Mouse (Mus musculus) CH12.LX (cell line): ENCODE results near the gene Nlrc5. TPM values are rescaled to one million over a fixed set of nuclear protein-coding genes. Genes with fewer than 3 reads are reported as not detected.

Source experiments
- DNase-seq: peaks from one replicate; pipeline ENCODE4 v3.0.0-alpha.2; 2013; ENCODE audit errors: extremely low read depth
- H3K27ac ChIP-seq: 2 replicates; pipeline ENCODE4 v1.5.1; 2012; ENCODE audit warnings: low read depth, mild to moderate bottlenecking, control low read depth, moderate library complexity; ENCODE audit not compliant: insufficient read depth
- H3K27me3 ChIP-seq: replicated peaks from 2 replicates; pipeline ENCODE3; 2012; ENCODE audit warnings: inconsistent platforms
- H3K36me3 ChIP-seq, 2 experiments: replicated peaks in 1 of 2; 2 replicates each; pipeline versions ENCODE3 to v1.6.1; 2012; ENCODE audit warnings: inconsistent platforms in 1 of 2, low read length in 1 of 2, mild to moderate bottlenecking in 1 of 2, mixed read lengths in 1 of 2, moderate library complexity in 1 of 2; ENCODE audit not compliant: control insufficient read depth in 1 of 2, insufficient read depth in 1 of 2
- H3K4me1 ChIP-seq, 2 experiments: 2 replicates each; pipeline ENCODE4 v1.6.1; 2012; ENCODE audit warnings: inconsistent platforms in 1 of 2, moderate library complexity in 1 of 2; ENCODE audit not compliant: insufficient read depth in 2 of 2, control insufficient read depth in 1 of 2
- H3K4me2 ChIP-seq: 2 replicates; pipeline ENCODE4 v1.6.1; 2012; ENCODE audit warnings: low read depth, mild to moderate bottlenecking, control low read depth; ENCODE audit not compliant: poor library complexity, insufficient read depth, severe bottlenecking
- H3K4me3 ChIP-seq, 3 experiments: fragments of 150-350 bp in 1 of 3; sonication (generic) in 1 of 3; replicated peaks in 1 of 3; 2 replicates each; pipeline versions ENCODE3 to v1.5.1; 2011 to 2012; ENCODE audit warnings: low read depth in 2 of 3, low read length in 2 of 3, mild to moderate bottlenecking in 2 of 3, moderate library complexity in 2 of 3, control low read depth in 1 of 3, improper control_type of control experiment in 1 of 3, inconsistent platforms in 1 of 3, mixed read lengths in 1 of 3; ENCODE audit not compliant: poor library complexity in 1 of 3
- H3K79me2 ChIP-seq: replicated peaks from 2 replicates; pipeline ENCODE4 v1.6.1; 2012; ENCODE audit warnings: mild to moderate bottlenecking, moderate library complexity; ENCODE audit not compliant: control insufficient read depth, poor library complexity, insufficient read depth, severe bottlenecking; ENCODE audit errors: extremely low read depth
- H3K9ac ChIP-seq: 2 replicates; pipeline ENCODE4 v1.6.1; 2012; ENCODE audit warnings: low read depth, mild to moderate bottlenecking, control low read depth, moderate library complexity; ENCODE audit not compliant: insufficient read depth
- H3K9me3 ChIP-seq: replicated peaks from 2 replicates; pipeline ENCODE3; 2012; ENCODE audit warnings: low read length, inconsistent platforms, mixed read lengths
- BHLHE40 ChIP-seq: IDR thresholded peaks from 2 replicates; pipeline ENCODE4 v1.6.1; 2011; ENCODE audit warnings: mild to moderate bottlenecking, low read depth, low read length, improper control_type of control experiment
- CHD2 ChIP-seq: IDR thresholded peaks from 2 replicates; pipeline ENCODE4 v1.6.1; 2011; ENCODE audit warnings: low read length, improper control_type of control experiment
- CTCF ChIP-seq, 2 experiments: IDR thresholded peaks in 1 of 2; conservative IDR thresholded peaks in 1 of 2; 2 replicates each; pipeline ENCODE4 v1.5.1; 2011 to 2012; ENCODE audit warnings: low read depth in 2 of 2, low read length in 2 of 2, improper control_type of control experiment in 1 of 2, inconsistent platforms in 1 of 2, mild to moderate bottlenecking in 1 of 2, moderate library complexity in 1 of 2
- ELF1 ChIP-seq: IDR thresholded peaks from 2 replicates; pipeline ENCODE4 v1.6.1; 2014; ENCODE audit warnings: low read depth, mild to moderate bottlenecking, inconsistent platforms, low read length, improper control_type of control experiment
- EP300 ChIP-seq: IDR thresholded peaks from 2 replicates; pipeline ENCODE4 v1.6.1; 2011; ENCODE audit warnings: low read length, improper control_type of control experiment
- GABPA ChIP-seq: IDR thresholded peaks from 2 replicates; pipeline ENCODE4 v1.6.1; 2012; ENCODE audit warnings: low read depth, low read length, improper control_type of control experiment, inconsistent platforms; ENCODE audit not compliant: insufficient replicate concordance
- HCFC1 ChIP-seq: IDR thresholded peaks from 2 replicates; pipeline ENCODE4 v1.6.1; 2012; ENCODE audit warnings: low read depth, mild to moderate bottlenecking, inconsistent platforms, low read length, improper control_type of control experiment
- IRF4 ChIP-seq: IDR thresholded peaks from 2 replicates; pipeline ENCODE4 v1.6.1; 2014; ENCODE audit warnings: low read depth, mild to moderate bottlenecking, inconsistent platforms, low read length, improper control_type of control experiment
- JUN ChIP-seq: IDR thresholded peaks from 2 replicates; pipeline ENCODE4 v1.6.1; 2011; ENCODE audit warnings: low read depth, mild to moderate bottlenecking, low read length, improper control_type of control experiment, moderate library complexity; ENCODE audit not compliant: insufficient read depth
- KAT2A ChIP-seq: IDR thresholded peaks from 2 replicates; pipeline ENCODE4 v1.6.1; 2012; ENCODE audit warnings: low read length, improper control_type of control experiment, inconsistent platforms; ENCODE audit not compliant: insufficient replicate concordance
- MAZ ChIP-seq: IDR thresholded peaks from 2 replicates; pipeline ENCODE4 v1.6.1; 2012; ENCODE audit warnings: low read depth, mild to moderate bottlenecking, inconsistent platforms, low read length, improper control_type of control experiment, moderate library complexity
- MEF2A ChIP-seq: IDR thresholded peaks from 2 replicates; pipeline ENCODE4 v1.6.1; 2014; ENCODE audit warnings: low read depth, mild to moderate bottlenecking, inconsistent platforms, low read length, improper control_type of control experiment, borderline replicate concordance
- MYC ChIP-seq: IDR thresholded peaks from 2 replicates; pipeline ENCODE4 v1.6.1; 2011; ENCODE audit warnings: low read depth, mild to moderate bottlenecking, improper control_type of control experiment, low read length
- NELFE ChIP-seq: IDR thresholded peaks from 2 replicates; pipeline ENCODE4 v1.6.1; 2011; ENCODE audit warnings: low read depth, low read length, improper control_type of control experiment
- NRF1 ChIP-seq: IDR thresholded peaks from 2 replicates; pipeline ENCODE4 v1.6.1; 2014; ENCODE audit warnings: low read depth, mild to moderate bottlenecking, inconsistent platforms, low read length, improper control_type of control experiment, moderate library complexity
- POLR2A ChIP-seq: IDR thresholded peaks from 2 replicates; pipeline ENCODE4 v1.6.1; 2011; ENCODE audit warnings: low read depth, mild to moderate bottlenecking, improper control_type of control experiment, low read length
- RCOR1 ChIP-seq: conservative IDR thresholded peaks from 2 replicates; pipeline ENCODE4 v1.6.1; 2012; ENCODE audit warnings: low read depth, mild to moderate bottlenecking, inconsistent platforms, low read length, improper control_type of control experiment
- SIN3A ChIP-seq: IDR thresholded peaks from 2 replicates; pipeline ENCODE4 v1.6.1; 2012; ENCODE audit warnings: low read length, improper control_type of control experiment, inconsistent platforms
- SMC3 ChIP-seq: IDR thresholded peaks from 2 replicates; pipeline ENCODE4 v1.6.1; 2011; ENCODE audit warnings: low read depth, low read length, improper control_type of control experiment
- TCF12 ChIP-seq: IDR thresholded peaks from 2 replicates; pipeline ENCODE4 v1.6.1; 2014; ENCODE audit warnings: low read depth, mild to moderate bottlenecking, inconsistent platforms, low read length, improper control_type of control experiment
- UBTF ChIP-seq: IDR thresholded peaks from 2 replicates; pipeline ENCODE4 v1.6.1; 2012; ENCODE audit warnings: low read depth, mild to moderate bottlenecking, inconsistent platforms, low read length, improper control_type of control experiment, moderate library complexity
- ZC3H11A ChIP-seq: IDR thresholded peaks from 2 replicates; pipeline ENCODE4 v1.6.1; 2012; ENCODE audit warnings: low read depth, mild to moderate bottlenecking, inconsistent platforms, low read length, improper control_type of control experiment
- ZMIZ1 ChIP-seq: IDR thresholded peaks from 2 replicates; pipeline ENCODE4 v1.6.1; 2012; ENCODE audit warnings: low read depth, mild to moderate bottlenecking, inconsistent platforms, low read length, improper control_type of control experiment
- dilution Hi-C: fragments of 300-500 bp; cut with MboI; formaldehyde crosslinking; loops from 2 replicates; pipeline ENCODE4 v1.14.3; 2020; ENCODE audit warnings: low sequenced_read_pairs; ENCODE audit not compliant: extremely low pct_unique_long_range_greater_than_20kb, extremely low pct_ligation_motif_present
- in situ Hi-C: fragments of 300-500 bp; cut with MboI; formaldehyde crosslinking; loops from 3 replicates; pipeline ENCODE4 v1.14.3; 2019; ENCODE audit warnings: low sequenced_read_pairs, low pct_ligation_motif_present, low pct_unique_long_range_greater_than_20kb, mixed read lengths
- polyA plus RNA-seq: library from polyadenylated mRNA; unstranded; fragments of >175 nt; gene quantifications from 2 replicates; pipeline ENCODE4 v1.2.1, GENCODE M21; 2012; ENCODE audit warnings: low read depth; ENCODE audit not compliant: insufficient read length
- total RNA-seq, 2 experiments: library from RNA; depleted of rRNA; stranded (reverse); fragments of 300-350 nt in 1 of 2; fragments of >200 nt in 1 of 2; gene quantifications; 2 replicates each; pipeline ENCODE4 v1.2.3; 2012 to 2014

Nlrc5 gene
- total and polyA plus RNA-seq, 3 experiments: 58.6 to 72.5 (median 60.2) TPM

DNA sequence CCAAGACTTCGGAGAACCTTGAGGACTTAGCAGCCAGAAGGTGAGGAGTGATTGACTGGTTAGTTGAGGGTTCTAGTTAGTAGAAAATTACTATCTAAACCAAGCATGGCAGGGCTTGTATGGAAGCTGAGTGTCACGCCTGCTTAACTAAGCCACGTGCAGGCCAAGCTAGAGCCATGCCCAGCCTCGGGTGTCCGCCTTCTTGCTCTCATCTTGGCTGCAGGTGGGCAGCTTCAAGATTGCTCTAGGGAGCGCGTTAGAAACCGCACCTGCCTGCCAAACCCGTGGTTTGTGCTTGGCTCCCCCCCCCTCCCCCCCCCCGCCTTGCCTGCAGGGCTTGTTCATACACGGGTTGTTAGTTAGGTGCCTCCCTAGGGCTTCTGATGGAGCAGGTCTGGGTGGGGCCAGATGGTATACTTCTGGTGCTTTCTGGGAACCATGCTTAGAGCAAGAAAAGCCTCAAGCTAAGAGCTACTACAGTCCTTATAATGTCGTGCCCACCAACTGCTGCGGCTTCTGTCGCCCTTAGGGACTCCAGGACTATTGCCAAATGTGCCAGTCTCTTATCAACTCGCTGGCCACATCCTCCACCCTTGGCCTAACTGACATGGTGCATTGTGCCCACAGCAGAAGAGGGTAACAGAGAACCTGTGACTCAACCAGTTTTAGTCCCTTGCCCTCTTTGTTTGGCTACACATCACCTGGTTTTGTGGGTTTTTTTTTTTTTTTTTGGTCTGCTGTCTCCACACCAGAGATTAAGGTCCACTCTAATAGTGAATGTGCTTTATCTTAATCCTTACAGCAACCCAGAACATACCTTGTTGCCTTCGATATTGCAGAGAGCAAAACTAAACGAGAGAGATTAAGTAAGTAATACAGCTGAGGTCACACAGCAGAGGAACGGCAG is 107.0 kb downstream of the Nlrc5 start (continued):
- TF ChIP-seq UBTF (no peak), IRF4 (no peak), RCOR1 (no peak), SIN3A (0 out of 2 replicates have a peak, but pooled peaks have one; percentile 40), GABPA (no peak), CTCF (conservative IDR thresholded peaks at IDR 0.05 in 1 of 2, IDR thresholded peaks at IDR 0.05 in 1 of 2; ENCODE audit: low read depth in 2 of 2, low read length in 2 of 2) (no peak), ELF1 (no peak), ZC3H11A (no peak), BHLHE40 (peak; percentile 92), EP300 (no peak), ZMIZ1 (no peak), NELFE (no peak), MAZ (peak; percentile 45; the same call in 1 of the 2 replicates), NRF1 (no peak), CHD2 (no peak), JUN (no peak), HCFC1 (no peak), MEF2A (no peak), KAT2A (no peak)

DNA sequence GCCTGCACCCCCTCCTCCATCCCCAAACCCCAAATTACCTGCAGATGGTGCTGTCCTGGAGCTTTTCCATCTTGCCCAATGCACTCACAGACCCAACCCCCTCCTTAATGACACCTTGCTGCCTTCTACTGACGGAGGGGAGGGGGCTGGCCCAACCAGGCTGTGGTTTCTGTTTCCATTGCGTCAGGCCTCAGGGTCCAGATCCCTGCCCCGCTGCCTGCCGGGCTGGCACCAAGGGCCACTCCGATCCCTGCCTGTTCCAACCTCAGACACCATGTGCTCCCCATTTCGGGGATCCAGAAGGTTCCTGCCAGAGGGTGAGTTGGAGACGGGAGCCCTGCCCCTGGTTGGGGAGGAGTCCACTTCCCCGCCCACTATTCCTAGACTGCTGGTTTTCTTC is 109.8 kb downstream of the Nlrc5 start:
- no peaks in the 10 kb centered on the region for H3K79me2 ChIP-seq
- in situ Hi-C loops (no loop called here), dilution Hi-C loops (no loop called here)

More for the DNA sequence above, 109.8 kb downstream of the Nlrc5 start:
- Histone ChIP-seq H3K4me3 (peak overlapping the region; percentile 3 to 52 (median 46)), H3K27me3 (peaks cover 2% of the 10 kb centered on the region), H3K27ac (no peak overlapping the region), H3K36me3 (peaks cover 7 to 10% of the 10 kb centered on the region in 2 experiments), H3K9me3 (no peaks in the 10 kb centered on the region), H3K4me2 (peak overlapping the region; percentile 24; the same call in 1 of the 2 replicates), H3K4me1 (peaks cover 35 to 39% of the 10 kb centered on the region in 2 experiments), H3K9ac (peak overlapping the region; percentile 59)
- no peak for DNase-seq
- TF ChIP-seq KAT2A (no peak), CTCF (conservative IDR thresholded peaks at IDR 0.05 in 1 of 2, IDR thresholded peaks at IDR 0.05 in 1 of 2; ENCODE audit: low read depth in 2 of 2, low read length in 2 of 2) (peak in 1 of 2 experiments; percentile 35; a peak in 2 of 4 replicates), SMC3 (peak; percentile 21; the same call in 1 of the 2 replicates), JUN (0 out of 2 replicates have a peak, but pooled peaks have one; percentile 5), CHD2 (peak; percentile 54; the same call in 1 of the 2 replicates), MYC (no peak), IRF4 (peak; percentile 72), POLR2A (peak; percentile 51; the same call in 1 of the 2 replicates), MAZ (peak; percentile 77; the same call in 1 of the 2 replicates), NELFE (no peak), MEF2A (0 out of 2 replicates have a peak, but pooled peaks have one; percentile 44), TCF12 (0 out of 2 replicates have a peak, but pooled peaks have one; percentile 64)
